8 mouse cellular contexts compared by ENCODE assay signal in the genomic region with DNA sequence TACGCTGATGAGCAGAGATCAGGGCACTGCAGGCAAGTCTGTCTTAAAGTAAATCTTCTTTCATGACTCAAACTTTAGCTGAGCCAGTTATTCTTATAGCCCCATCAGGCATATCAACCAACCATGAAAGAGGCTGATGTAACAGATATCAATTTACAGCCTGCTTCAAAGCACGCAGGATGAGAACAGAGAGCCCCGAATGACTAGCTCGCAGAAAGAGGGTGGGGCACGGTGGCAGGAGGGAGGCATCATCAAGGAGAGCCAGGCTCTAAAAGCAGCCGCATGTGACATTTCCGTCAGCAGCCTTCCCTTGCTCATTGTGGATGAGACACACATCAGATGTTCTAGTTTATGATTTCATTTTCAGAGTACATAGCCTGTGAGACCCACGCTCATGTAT. TPM values are rescaled to one million over a fixed set of nuclear protein-coding genes. Genes with fewer than 3 reads are reported as not detected.
DNase-seq lines count a peak whose midpoint lies in the region; ATAC-seq and TF ChIP-seq lines count a peak whose summit lies in the region.

No protein-coding gene starts in this region.

- no peaks in the 10 kb centered on the region for H3K9me3 ChIP-seq in midbrain, embryonic 11.5 days (ENCODE audit: control insufficient read depth, low read length)
- H3K9me3 ChIP-seq in midbrain, embryonic 13.5 days = no peaks in the 10 kb centered on the region

- intact Hi-C loops in left cerebral cortex, postnatal 14 days (cut with DNase I) = no loop called here
- intact Hi-C loops in heart, adult 2 months (cut with DNase I) = no loop called here

- H3K36me3 ChIP-seq in midbrain, embryonic 11.5 days (ENCODE audit: control insufficient read depth, insufficient read depth, low read length) = no peaks in the 10 kb centered on the region
- H3K36me3 ChIP-seq in midbrain, embryonic 13.5 days = no peaks in the 10 kb centered on the region
- H3K36me3 ChIP-seq in heart, adult 2 months (ENCODE audit: control insufficient read depth, insufficient read depth, low read length) = no peaks in the 10 kb centered on the region

- H3K27ac ChIP-seq in midbrain, embryonic 11.5 days (ENCODE audit: low read depth, low read length) = no peak overlapping the region
- no peak overlapping the region for H3K27ac ChIP-seq in midbrain, embryonic 13.5 days
- no peak overlapping the region for H3K27ac ChIP-seq in heart, adult 2 months

- no peaks in the 10 kb centered on the region for H3K27me3 ChIP-seq in midbrain, embryonic 11.5 days (ENCODE audit: control insufficient read depth, insufficient read depth, low read length)
- no peaks in the 10 kb centered on the region for H3K27me3 ChIP-seq in midbrain, embryonic 13.5 days
- no peaks in the 10 kb centered on the region for H3K27me3 ChIP-seq in heart, adult 2 months (ENCODE audit: control insufficient read depth, insufficient read depth, low read length)

- TF ChIP-seq EP300 in heart, adult 2 months (IDR thresholded peaks at IDR 0.05; ENCODE audit: insufficient read depth, low read depth, low read length) = no peak

- TF ChIP-seq POLR2A in heart, adult 2 months (IDR thresholded peaks at IDR 0.05; ENCODE audit: insufficient read depth, low read depth, low read length) = no peak

- no peak for TF ChIP-seq CTCF in heart, adult 2 months (IDR thresholded peaks at IDR 0.05)

- 64% methylated on average over 8 of the region's 8 CpGs for WGBS in midbrain, embryonic 11.5 days
- 57% methylated on average over 8 of the region's 8 CpGs for WGBS in midbrain, embryonic 13.5 days
- WGBS in heart, adult 2 months = 55% methylated on average over 8 of the region's 8 CpGs

- no peak overlapping the region for H3K9ac ChIP-seq in midbrain, embryonic 11.5 days (ENCODE audit: low read length)
- no peak overlapping the region for H3K9ac ChIP-seq in midbrain, embryonic 13.5 days (replicated peaks)
- no peak overlapping the region for H3K9ac ChIP-seq in heart, adult 2 months (ENCODE audit: low read depth, low read length)

- no peak overlapping the region for H3K4me2 ChIP-seq in midbrain, embryonic 11.5 days
- H3K4me2 ChIP-seq in midbrain, embryonic 13.5 days (replicated peaks) = no peak overlapping the region

- H3K4me3 ChIP-seq in midbrain, embryonic 11.5 days (ENCODE audit: low read depth, low read length) = no peak overlapping the region
- H3K4me3 ChIP-seq in midbrain, embryonic 13.5 days (replicated peaks) = no peak overlapping the region
- H3K4me3 ChIP-seq in heart, adult 2 months = no peak overlapping the region

- H3K79me2 ChIP-seq in heart, adult 2 months (replicated peaks; ENCODE audit: control insufficient read depth, insufficient read depth, low read length) = no peaks in the 10 kb centered on the region

- no peak for ATAC-seq in midbrain, embryonic 11.5 days (ENCODE audit: low FRiP score)
- ATAC-seq in midbrain, embryonic 13.5 days = no peak

- H3K4me1 ChIP-seq in midbrain, embryonic 11.5 days (ENCODE audit: control insufficient read depth, insufficient read depth, low read length) = no peaks in the 10 kb centered on the region
- H3K4me1 ChIP-seq in midbrain, embryonic 13.5 days (replicated peaks) = 0 out of 2 replicates have a peak, but pooled peaks cover 3% of the 10 kb centered on the region
- peaks cover 5% of the 10 kb centered on the region for H3K4me1 ChIP-seq in heart, adult 2 months (ENCODE audit: control insufficient read depth, insufficient read depth, low read length)

- DNase-seq in adrenal gland, adult 2 months = peak; percentile 45
- no peak for DNase-seq in adrenal gland, adult 8-10 months
- DNase-seq in midbrain, embryonic 11.5 days (ENCODE audit: low spot score, missing footprints) = peak; percentile 26
- DNase-seq in left cerebral cortex, postnatal 14 days (ENCODE audit: low spot score in 2 of 2) = peak; percentile 43 to 78
- peak; percentile 82 for DNase-seq in thymus, postnatal 14 days
- DNase-seq in cerebellum, postnatal 14 days = no peak
- DNase-seq in heart, adult 2 months = no peak

RNA-seq across cellular contexts. Expression of gene Slc16a1, which starts 22.3 kb away (rescaled TPM):
- 10 to 100 TPM; 51.5 to 60.9 TPM for total RNA-seq in adrenal gland, adult 2 months (2021)
- 18.4 and 29.5 TPM in 2 replicates for polyA plus RNA-seq in adrenal gland, adult 2 months (2012; rRNA removed)
- 10 to 100 TPM; 17.5 to 29.1 (median 23.5) TPM for total RNA-seq in adrenal gland, adult 8-10 months (2022)
- polyA plus RNA-seq in midbrain, embryonic 11.5 days (2014; fragmentation: Nextera tagmentation; extraction: Ambion mirVana) = 31.9 and 36.3 TPM in 2 replicates
- 9.4 and 9.6 TPM in 2 replicates for polyA plus RNA-seq in midbrain, embryonic 13.5 days (2015; fragmentation: Nextera tagmentation; extraction: Ambion mirVana)
- total RNA-seq in left cerebral cortex, postnatal 14 days (2021) = 10 to 100 TPM; 73.0 to 75.0 TPM
- total RNA-seq in heart, adult 2 months (2021) = 100 to 1,000 TPM; 157 to 177 TPM
- 91.9 and 179 TPM in 2 replicates for polyA plus RNA-seq in heart, adult 2 months (2012; rRNA removed)

Comparison
In these comparisons a context has a peak if more than half of its experiments do, and no peak if none do; other contexts are left out.
1. DNase-seq: peak in adrenal gland, adult 2 months (single experiment), midbrain, embryonic 11.5 days (single experiment), left cerebral cortex, postnatal 14 days (2 of 2) and thymus, postnatal 14 days (single experiment); none in adrenal gland, adult 8-10 months (single experiment), cerebellum, postnatal 14 days (0 of 2) and heart, adult 2 months (0 of 2).